10 mouse cellular contexts compared by ENCODE assay signal in genomic region chr19:20558952-20559351, GRCm38 (mm10).
A peak's percentile ranks its signal among the peaks of the same experiment; 100 is the strongest.
DNase-seq lines count a peak whose midpoint lies in the region; ATAC-seq and TF ChIP-seq lines count a peak whose summit lies in the region.
"Had no signal": no experiment of that assay in that cellular context is flagged by ENCODE, and none has a peak within 500 bp of the region (broad histone marks: within the 10 kb centered on the region; RNA-seq: fewer than 3 reads in every experiment).

No protein-coding gene starts in this region.

- H3K4me1 ChIP-seq in liver, embryonic 11.5 days (replicated peaks; ENCODE audit: control insufficient read depth, insufficient read depth, low read length): no peaks in the 10 kb centered on the region
- no peaks in the 10 kb centered on the region for H3K4me1 ChIP-seq in hindbrain, embryonic 13.5 days (replicated peaks)
- H3K4me1 ChIP-seq: heart, embryonic 13.5 days had no signal

- WGBS in liver, embryonic 11.5 days: 67% methylated on average over 3 of the region's 3 CpGs
- 83% methylated on average over 3 of the region's 3 CpGs for WGBS in hindbrain, embryonic 13.5 days

- TF ChIP-seq POLR2A in myocyte (IDR thresholded peaks at IDR 0.05; ENCODE audit: insufficient read length, low read depth): no peak

- no peak; the same call in 1 of the 2 replicates for ATAC-seq in liver, embryonic 11.5 days (replicated peaks; ENCODE audit: low FRiP score)
- ATAC-seq in erythroid progenitor cell, adult 5-6 weeks (replicated peaks; ENCODE audit: low FRiP score, poor library complexity, severe bottlenecking): peak; percentile 88
- no peak for ATAC-seq in hindbrain, embryonic 13.5 days (ENCODE audit: low FRiP score)

- peak; percentile 25 for DNase-seq in liver
- no peak for DNase-seq in liver, embryonic 11.5 days (ENCODE audit: low spot score)
- peak; percentile 78 for DNase-seq in Muller cell, postnatal 12 days (ENCODE audit: inconsistent ontology term)
- no peak for DNase-seq in embryo, embryonic 9.5 days (ENCODE audit: extremely low spot score)
- DNase-seq in embryo, embryonic 10.5 days (ENCODE audit: low spot score): no peak
- DNase-seq: lung, embryonic 14.5 days had no signal

- no peaks in the 10 kb centered on the region for H3K9me3 ChIP-seq in liver, embryonic 11.5 days (ENCODE audit: control insufficient read depth, low read length)
- H3K9me3 ChIP-seq in hindbrain, embryonic 13.5 days: no peaks in the 10 kb centered on the region
- H3K9me3 ChIP-seq: heart, embryonic 13.5 days had no signal

- H3ac ChIP-seq in myocyte (ENCODE audit: control insufficient read depth, insufficient read length): no peak overlapping the region

- no peaks in the 10 kb centered on the region for H3K36me3 ChIP-seq in liver, embryonic 11.5 days (ENCODE audit: control insufficient read depth, insufficient read depth, low read length)
- no peaks in the 10 kb centered on the region for H3K36me3 ChIP-seq in myocyte (ENCODE audit: control insufficient read depth, insufficient read depth)
- H3K36me3 ChIP-seq in hindbrain, embryonic 13.5 days: no peaks in the 10 kb centered on the region
- H3K36me3 ChIP-seq: heart, embryonic 13.5 days had no signal

- no peak overlapping the region for H3K4me2 ChIP-seq in liver, embryonic 11.5 days
- H3K4me2 ChIP-seq in myocyte (ENCODE audit: low read depth): peak overlapping the region; percentile 14
- H3K4me2 ChIP-seq in hindbrain, embryonic 13.5 days: no peak overlapping the region
- H3K4me2 ChIP-seq: heart, embryonic 13.5 days; lung, embryonic 14.5 days had no signal

- H3K79me2 ChIP-seq in myocyte (ENCODE audit: control insufficient read depth, insufficient read depth): no peaks in the 10 kb centered on the region

- no peak overlapping the region for H3K27ac ChIP-seq in liver, embryonic 11.5 days (ENCODE audit: low read depth, low read length)
- H3K27ac ChIP-seq in hindbrain, embryonic 13.5 days: no peak overlapping the region
- H3K27ac ChIP-seq: heart, embryonic 13.5 days had no signal

- no peaks in the 10 kb centered on the region for H3K27me3 ChIP-seq in liver, embryonic 11.5 days (replicated peaks; ENCODE audit: control insufficient read depth, insufficient read depth, low read length)
- no peaks in the 10 kb centered on the region for H3K27me3 ChIP-seq in myocyte (ENCODE audit: control insufficient read depth, insufficient read depth, insufficient read length)
- no peaks in the 10 kb centered on the region for H3K27me3 ChIP-seq in hindbrain, embryonic 13.5 days
- H3K27me3 ChIP-seq: heart, embryonic 13.5 days had no signal

- no peak overlapping the region for H3K4me3 ChIP-seq in liver, embryonic 11.5 days (ENCODE audit: low read depth, low read length)
- H3K4me3 ChIP-seq in myocyte: no peak overlapping the region
- H3K4me3 ChIP-seq in hindbrain, embryonic 13.5 days: no peak overlapping the region
- H3K4me3 ChIP-seq: heart, embryonic 13.5 days had no signal

- H3K9ac ChIP-seq in liver, embryonic 11.5 days (ENCODE audit: low read depth, low read length): no peak overlapping the region
- no peak overlapping the region for H3K9ac ChIP-seq in hindbrain, embryonic 13.5 days
- H3K9ac ChIP-seq: heart, embryonic 13.5 days; lung, embryonic 14.5 days had no signal

TF ChIP-seq in myocyte, 11 proteins besides CTCF, POLR2A, EP300 and RAD21:
- TF ChIP-seq MYOG (IDR thresholded peaks at IDR 0.05; ENCODE audit: control insufficient read depth in 1 of 3, insufficient read depth in 1 of 3, insufficient read length in 2 of 3, low read depth in 2 of 3) (no peak), REST (IDR thresholded peaks at IDR 0.05; ENCODE audit: insufficient read depth, insufficient read length) (no peak), MYOD1 (IDR thresholded peaks at IDR 0.05; ENCODE audit: control insufficient read depth in 1 of 3, insufficient read length in 2 of 3, low read depth in 2 of 3) (no peak), SRF (IDR thresholded peaks at IDR 0.05; ENCODE audit: control insufficient read depth, insufficient read length, low read depth) (no peak), CEBPB (IDR thresholded peaks at IDR 0.05; ENCODE audit: insufficient read depth, poor library complexity, severe bottlenecking) (no peak), POLR2AphosphoS2 (IDR thresholded peaks at IDR 0.05; ENCODE audit: insufficient read length, low read depth) (no peak), TCF12 (IDR thresholded peaks at IDR 0.05; ENCODE audit: insufficient read depth, poor library complexity, severe bottlenecking) (no peak), USF1 (IDR thresholded peaks at IDR 0.05; ENCODE audit: low read depth) (no peak), MAX (IDR thresholded peaks at IDR 0.05; ENCODE audit: low read depth) (no peak), TCF3 (IDR thresholded peaks at IDR 0.05; ENCODE audit: insufficient read length, low read depth) (no peak), E2F4 (IDR thresholded peaks at IDR 0.05; ENCODE audit: insufficient read depth) (no peak)

Comparison
In these comparisons a context has a peak if more than half of its experiments do, and no peak if none do; other contexts are left out.
1. DNase-seq: peak in liver (single experiment) and Muller cell, postnatal 12 days (single experiment); none in liver, embryonic 11.5 days (single experiment), embryo, embryonic 9.5 days (single experiment) and embryo, embryonic 10.5 days (single experiment).